Mouse (Mus musculus): ENCODE measurements around the gene Zfp784. TPM values are rescaled to one million over a fixed set of nuclear protein-coding genes. Genes with fewer than 3 reads are reported as not detected.
A peak's percentile ranks its signal among the peaks of the same experiment; 100 is the strongest.

Gene Zfp784
- total and polyA plus RNA-seq, 3 experiments, result 0.96 to 2.9 TPM; not detected in 1

DNA sequence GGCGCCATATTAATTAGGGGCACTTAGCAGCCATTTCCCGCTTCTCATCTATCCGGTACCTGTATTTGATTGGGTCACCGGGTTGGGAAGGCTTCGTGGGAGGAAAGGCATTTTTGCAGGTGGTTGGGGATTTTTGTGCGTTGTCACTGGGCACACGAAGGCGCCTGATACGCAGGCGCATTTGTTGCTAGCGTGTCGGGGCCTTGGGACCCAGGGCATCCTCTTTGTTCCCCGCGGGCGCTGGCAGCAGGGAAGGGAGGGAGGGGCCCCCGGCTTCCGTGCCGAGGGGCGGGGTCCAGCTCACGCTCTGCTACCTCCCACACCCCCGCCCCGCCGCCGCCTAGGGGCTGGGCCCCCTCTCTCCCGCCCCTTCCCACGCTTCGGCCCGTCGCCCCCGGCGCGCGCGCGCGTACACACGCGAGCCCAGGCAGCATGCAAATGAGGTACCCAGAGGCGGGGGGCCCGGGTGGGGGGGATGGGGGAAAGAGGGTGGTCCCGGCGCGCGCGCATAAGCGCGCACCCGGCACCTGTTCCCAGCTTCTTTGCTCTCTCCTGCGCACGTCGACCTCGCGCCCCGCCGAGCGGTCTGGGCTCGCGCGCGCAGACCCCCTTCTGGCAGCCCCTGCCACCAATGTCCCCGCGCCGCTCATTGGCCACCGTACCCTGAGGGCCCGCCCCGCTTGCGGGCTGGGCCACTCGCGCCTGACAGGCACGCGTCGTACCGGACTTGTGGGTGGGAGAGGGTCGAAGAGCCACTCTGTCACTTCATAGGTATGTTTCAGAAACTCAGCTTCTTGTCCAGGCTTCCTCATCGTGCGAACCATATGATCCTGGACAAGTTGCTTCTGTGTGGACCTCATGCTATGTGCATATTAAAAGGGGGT is 22.9 kb downstream of the Zfp784 start, which contains the start of gene Gm44973 (continued):
- TF ChIP-seq UBTF (IDR thresholded peaks at IDR 0.05; ENCODE audit: borderline replicate concordance, insufficient read depth, low read depth, low read length), result 0 out of 2 replicates have a peak, but pooled peaks have one; percentile 35
- no peak for TF ChIP-seq CHD2 (IDR thresholded peaks at IDR 0.05; ENCODE audit: low read length)
- TF ChIP-seq SIN3A (IDR thresholded peaks at IDR 0.05; ENCODE audit: low read length), result peak; percentile 57
- TF ChIP-seq KAT2A (conservative IDR thresholded peaks at IDR 0.05; ENCODE audit: low read depth, low read length), result no peak; the same call in 1 of the 2 replicates
- TF ChIP-seq ZNF384 (IDR thresholded peaks at IDR 0.05; ENCODE audit: low read depth, low read length), result no peak
- TF ChIP-seq ZMIZ1 (IDR thresholded peaks at IDR 0.05; ENCODE audit: low read depth, low read length), result peak; percentile 43; the same call in 1 of the 2 replicates
- TF ChIP-seq USF1 (IDR thresholded peaks at IDR 0.05; ENCODE audit: low read depth, low read length), result no peak
- no peak for TF ChIP-seq GABPA (IDR thresholded peaks at IDR 0.05; ENCODE audit: low read depth, low read length)
- TF ChIP-seq MAFK (IDR thresholded peaks at IDR 0.05; ENCODE audit: borderline replicate concordance, low read depth, low read length), result no peak
- TF ChIP-seq MYB (IDR thresholded peaks at IDR 0.05; ENCODE audit: low read depth, low read length), result no peak
- peak; percentile 96 for TF ChIP-seq MAZ (IDR thresholded peaks at IDR 0.05; ENCODE audit: low read depth, low read length)
- no peak for TF ChIP-seq POLR2AphosphoS2 (IDR thresholded peaks at IDR 0.05; ENCODE audit: low read length)
- TF ChIP-seq NRF1 (IDR thresholded peaks at IDR 0.05; ENCODE audit: insufficient read depth, low read depth, low read length, poor library complexity, severe bottlenecking), result peak; percentile 73
- no peak for TF ChIP-seq RAD21 (IDR thresholded peaks at IDR 0.05; ENCODE audit: low read depth, low read length)
- TF ChIP-seq E2F4 (IDR thresholded peaks at IDR 0.05; ENCODE audit: borderline replicate concordance, low read depth, low read length), result no peak
- TF ChIP-seq GATA1 (IDR thresholded peaks at IDR 0.05; ENCODE audit: low read depth, low read length), result peak; percentile 85
- no peak for TF ChIP-seq SMC3 (IDR thresholded peaks at IDR 0.05; ENCODE audit: low read depth, low read length)
- TF ChIP-seq POLR2AphosphoS5 (IDR thresholded peaks at IDR 0.05; ENCODE audit: borderline replicate concordance, low read depth, low read length), result no peak
- no peak for TF ChIP-seq TAL1 (IDR thresholded peaks at IDR 0.05; ENCODE audit: low read length)

DNA sequence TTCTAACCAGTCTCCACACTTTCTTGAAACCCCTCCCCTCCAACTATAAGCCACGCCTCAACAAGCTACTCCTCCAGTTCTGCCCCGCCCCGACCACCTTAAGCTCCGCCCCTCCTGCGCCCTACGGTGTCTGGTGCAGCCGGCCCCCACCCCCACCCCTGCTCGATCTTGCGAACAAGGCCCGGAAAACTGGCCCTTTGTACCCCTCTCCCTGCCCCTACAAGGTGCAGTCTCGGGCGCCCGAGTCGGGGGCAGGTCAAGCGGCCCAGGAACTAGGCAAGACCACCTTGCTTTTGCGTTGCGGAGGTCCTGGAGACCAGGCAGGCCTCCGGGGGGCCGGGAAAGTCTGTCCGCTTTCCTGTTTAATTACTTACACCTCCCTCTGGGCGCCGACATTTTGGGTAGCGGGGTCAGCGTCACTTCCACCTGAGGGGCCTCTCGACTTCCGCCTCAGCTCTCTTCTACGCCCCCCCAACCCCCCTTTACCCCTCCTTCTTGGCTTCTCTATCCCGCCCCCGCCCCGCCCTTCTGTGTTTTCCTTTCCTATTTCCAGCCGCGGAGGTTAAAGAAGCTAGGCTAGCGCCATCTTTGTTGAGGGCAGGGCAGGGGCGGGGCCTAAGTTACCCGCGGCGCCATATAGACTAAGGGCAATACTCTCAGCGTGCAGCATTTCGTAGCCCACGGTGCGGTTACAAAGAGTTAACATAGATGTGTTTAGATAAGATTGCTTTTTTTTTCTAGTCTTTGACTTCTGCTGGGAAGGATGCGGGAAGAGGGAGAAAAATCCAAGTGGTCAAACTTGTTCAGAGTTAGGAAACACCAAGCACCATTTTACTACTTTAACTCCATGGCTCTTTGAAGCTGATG is 23.8 kb downstream of the Zfp784 start, which contains the start of the genes Zfp524 and Fiz1:
Gene Zfp524 (plus strand): TSS at position 165 of the 867 bp plus-strand sequence.
Gene Fiz1 (minus strand): TSS at position 447 of the 867 bp plus-strand sequence.
- peaks cover 0 to 17% of the 10 kb centered on the region in 2 experiments; a peak in 2 of 4 replicates for H3K36me3 ChIP-seq (ENCODE audit: control insufficient read depth in 1 of 2, insufficient read depth in 2 of 2, low read length in 2 of 2)
- TF ChIP-seq TAL1 (IDR thresholded peaks at IDR 0.05; ENCODE audit: low read length), result no peak
- TF ChIP-seq TCF12 (IDR thresholded peaks at IDR 0.05; ENCODE audit: low read depth, low read length), result peak; percentile 25; the same call in 1 of the 2 replicates
- no peak for TF ChIP-seq RAD21 (IDR thresholded peaks at IDR 0.05; ENCODE audit: low read depth, low read length)
- TF ChIP-seq POLR2A (IDR thresholded peaks at IDR 0.05; ENCODE audit: control insufficient read depth in 1 of 2, insufficient read depth in 1 of 2, low read depth in 1 of 2, low read length in 2 of 2, poor library complexity in 1 of 2), result peak; percentile 59 to 61; a peak in 1 of 4 replicates
- peak; percentile 92; the same call in 1 of the 2 replicates for TF ChIP-seq CHD1 (IDR thresholded peaks at IDR 0.05; ENCODE audit: low read depth, low read length)
- peak; percentile 54; the same call in 1 of the 2 replicates for TF ChIP-seq NRF1 (IDR thresholded peaks at IDR 0.05; ENCODE audit: insufficient read depth, low read depth, low read length, poor library complexity, severe bottlenecking)
- TF ChIP-seq E2F4 (IDR thresholded peaks at IDR 0.05; ENCODE audit: borderline replicate concordance, low read depth, low read length), result no peak
- peak; percentile 59 for TF ChIP-seq MAZ (IDR thresholded peaks at IDR 0.05; ENCODE audit: low read depth, low read length)
- TF ChIP-seq ZMIZ1 (IDR thresholded peaks at IDR 0.05; ENCODE audit: low read depth, low read length), result no peak
- no peak; a peak in 1 of 4 replicates for TF ChIP-seq EP300 (IDR thresholded peaks at IDR 0.05; ENCODE audit: low read depth in 1 of 2, low read length in 2 of 2)
- TF ChIP-seq MAX (IDR thresholded peaks at IDR 0.05; ENCODE audit: low read length), result peak; percentile 2; the same call in 1 of the 2 replicates
- TF ChIP-seq SIN3A (IDR thresholded peaks at IDR 0.05; ENCODE audit: low read length), result peak; percentile 67
- TF ChIP-seq CTCF (IDR thresholded peaks at IDR 0.05 in 2 of 3, conservative IDR thresholded peaks at IDR 0.05 in 1 of 3; ENCODE audit: control insufficient read depth in 1 of 3, insufficient read depth in 1 of 3, low read depth in 2 of 3, low read length in 3 of 3, poor library complexity in 1 of 3, severe bottlenecking in 1 of 3), result no peak
- no peak; the same call in 1 of the 2 replicates for TF ChIP-seq BHLHE40 (IDR thresholded peaks at IDR 0.05; ENCODE audit: borderline replicate concordance, low read depth, low read length)
- no peak for TF ChIP-seq GABPA (IDR thresholded peaks at IDR 0.05; ENCODE audit: low read depth, low read length)
- peak; percentile 73 for TF ChIP-seq ELF1 (IDR thresholded peaks at IDR 0.05; ENCODE audit: low read depth, low read length)
- no peak for TF ChIP-seq ZC3H11A (IDR thresholded peaks at IDR 0.05; ENCODE audit: low read depth, low read length)
- TF ChIP-seq CHD2 (IDR thresholded peaks at IDR 0.05; ENCODE audit: low read length), result no peak
- no peak for TF ChIP-seq TBP (IDR thresholded peaks at IDR 0.05; ENCODE audit: low read depth, low read length)
- TF ChIP-seq SMC3 (IDR thresholded peaks at IDR 0.05; ENCODE audit: low read depth, low read length), result no peak

More for the DNA sequence above, 23.8 kb downstream of the Zfp784 start, which contains the start of the genes Zfp524 and Fiz1:
- H3K9me3 ChIP-seq (replicated peaks; ENCODE audit: insufficient read depth, low read length), result no peaks in the 10 kb centered on the region
- peak within 1 kb of the TSS; percentile 97 for H3K9ac ChIP-seq (ENCODE audit: control insufficient read depth, low read depth, low read length, poor library complexity, severe bottlenecking)
- peaks cover 5 to 11% of the 10 kb centered on the region in 2 experiments; a peak in 3 of 4 replicates for H3K4me1 ChIP-seq (ENCODE audit: control insufficient read depth in 1 of 2, insufficient read depth in 2 of 2, low read length in 2 of 2)
- peak within 1 kb of the TSS; percentile 88 to 92 for H3K4me3 ChIP-seq (ENCODE audit: control insufficient read depth in 1 of 2, insufficient read depth in 1 of 2, low read depth in 2 of 2, low read length in 2 of 2)
- H3K27me3 ChIP-seq (ENCODE audit: control insufficient read depth in 1 of 2, insufficient read depth in 2 of 2, low read length in 2 of 2), result no peaks in the 10 kb centered on the region
- peak within 1 kb of the TSS; percentile 97 for H3K27ac ChIP-seq (ENCODE audit: control insufficient read depth, low read depth, low read length)
- DNase-seq (ENCODE audit: low read depth, low spot score), result peak; percentile 98
- peaks cover 2% of the 10 kb centered on the region for H3K79me2 ChIP-seq (ENCODE audit: control insufficient read depth, insufficient read depth, low read length, poor library complexity)
